Mouse (Mus musculus): ENCODE measurements around the gene Shkbp1.

Shkbp1 gene

GRCm38 (mm10) chr7:27355745-27356240 lies at the start of gene Shkbp1:
Gene Shkbp1, minus strand, starts transcription at chr7:27356019.
- POLR2A ChIA-PET = interaction anchor here (0.5 to 8.6 kb wide), 69 partner anchors 9 to 1215 kb away, joined by 3 to 97 read pairs (median 4); partner anchors contain the start of genes BC024978 (in 2 of the 4), Sertad1 (in 2 of the 4), Snrpa (in 2 of the 4) and Coq8b (in 1 of the 4)

GRCm38 (mm10) chr7:27404203-27404942 lies 48.6 kb upstream of the Shkbp1 start:
- CTCF ChIA-PET = interaction anchor here (0.6 to 15.1 kb wide), 20 partner anchors 9 to 254 kb away, joined by 3 to 173 read pairs (median 3); partner anchors contain the start of genes Gm20479 (in 1 of the 4) and Shkbp1 (in 1 of the 4)
- POLR2A ChIA-PET = interaction anchor here in 3 of 4 experiments (0.7 to 3.7 kb wide), 22 partner anchors 9 to 122 kb away, joined by 3 to 19 read pairs (median 4); partner anchors contain the start of genes Shkbp1 (in 2 of the 3), Blvrb (in 1 of the 3) and Gm20479 (in 1 of the 3)

More at GRCm38 (mm10) chr7:27355745-27356240, at the start of gene Shkbp1:
- CTCF ChIA-PET = interaction anchor here (0.5 to 2.4 kb wide), 43 partner anchors 8 to 940 kb away, joined by 3 to 12 read pairs (median 4); partner anchors contain the start of gene Zfp60 (in 1 of the 4)

GRCm38 (mm10) chr7:27402675-27403074 lies 46.9 kb upstream of the Shkbp1 start:
- POLR2A ChIA-PET = interaction anchor here (0.5 to 3.7 kb wide), 47 partner anchors 9 to 576 kb away, joined by 3 to 20 read pairs (median 4); partner anchors contain the start of genes Shkbp1 (in 2 of the 4), Egln2 (in 1 of the 4), Gm20479 (in 1 of the 4) and Ltbp4 (in 1 of the 4)
- CTCF ChIA-PET = interaction anchor here (0.6 to 15.1 kb wide), 84 partner anchors 8 to 278 kb away, joined by 3 to 173 read pairs (median 4); partner anchors contain the start of genes Rab4b (in 2 of the 4), Shkbp1 (in 2 of the 4), Coq8b (in 1 of the 4) and Sertad1 (in 1 of the 4)

DNA sequence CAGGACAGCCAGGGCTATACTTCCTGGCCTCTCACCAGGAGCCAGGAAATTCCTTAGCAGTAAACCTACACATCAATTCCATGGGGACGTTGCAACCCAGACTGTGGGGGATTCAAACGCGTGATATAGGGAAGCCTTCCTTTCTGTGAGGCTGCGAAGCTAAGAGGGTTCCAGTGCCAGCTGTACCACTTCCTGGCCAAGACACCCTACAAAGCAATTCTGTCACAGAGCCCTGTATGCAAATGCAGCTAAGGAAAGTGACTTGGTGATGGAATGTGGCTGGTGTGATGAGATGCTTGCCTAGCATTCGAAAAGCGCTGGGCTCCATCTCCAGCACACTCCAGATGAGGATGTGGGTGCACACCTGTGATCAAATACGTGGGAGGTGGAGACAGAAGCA lies 44.7 kb upstream of the Shkbp1 start:
- ChIA-PET POLR2A (interaction anchor here in 2 of 4 experiments (0.5 to 8.7 kb wide), 14 partner anchors 9 to 187 kb away, joined by 3 to 45 read pairs (median 4); partner anchors contain the start of genes Gm20479 (in 1 of the 2) and Shkbp1 (in 1 of the 2)), CTCF (interaction anchor here in 3 of 4 experiments (0.7 to 15.1 kb wide), 10 partner anchors 8 to 190 kb away, joined by 3 to 173 read pairs (median 6); no protein-coding TSS in a partner anchor)

GRCm38 (mm10) chr7:27397048-27397949 lies 41.5 kb upstream of the Shkbp1 start:
- ChIA-PET CTCF (interaction anchor here (0.5 to 15.1 kb wide), 55 partner anchors 9 to 391 kb away, joined by 3 to 173 read pairs (median 4); partner anchors contain the start of genes Shkbp1 (in 3 of the 4) and Gm20479 (in 2 of the 4)), POLR2A (interaction anchor here in 3 of 4 experiments (0.5 to 8.7 kb wide), 52 partner anchors 8 to 291 kb away, joined by 3 to 65 read pairs (median 4); partner anchors contain the start of genes Gm20479 (in 2 of the 3), Sertad1 (in 2 of the 3), Shkbp1 (in 2 of the 3) and BC024978 (in 1 of the 3))

GRCm38 (mm10) chr7:27396184-27397047 lies 40.6 kb upstream of the Shkbp1 start:
- CTCF ChIA-PET = interaction anchor here (0.5 to 15.1 kb wide), 51 partner anchors 8 to 293 kb away, joined by 3 to 173 read pairs (median 5); partner anchors contain the start of genes Shkbp1 (in 3 of the 4), Gm20479 (in 2 of the 4) and Zfp607b (in 1 of the 4)

DNA sequence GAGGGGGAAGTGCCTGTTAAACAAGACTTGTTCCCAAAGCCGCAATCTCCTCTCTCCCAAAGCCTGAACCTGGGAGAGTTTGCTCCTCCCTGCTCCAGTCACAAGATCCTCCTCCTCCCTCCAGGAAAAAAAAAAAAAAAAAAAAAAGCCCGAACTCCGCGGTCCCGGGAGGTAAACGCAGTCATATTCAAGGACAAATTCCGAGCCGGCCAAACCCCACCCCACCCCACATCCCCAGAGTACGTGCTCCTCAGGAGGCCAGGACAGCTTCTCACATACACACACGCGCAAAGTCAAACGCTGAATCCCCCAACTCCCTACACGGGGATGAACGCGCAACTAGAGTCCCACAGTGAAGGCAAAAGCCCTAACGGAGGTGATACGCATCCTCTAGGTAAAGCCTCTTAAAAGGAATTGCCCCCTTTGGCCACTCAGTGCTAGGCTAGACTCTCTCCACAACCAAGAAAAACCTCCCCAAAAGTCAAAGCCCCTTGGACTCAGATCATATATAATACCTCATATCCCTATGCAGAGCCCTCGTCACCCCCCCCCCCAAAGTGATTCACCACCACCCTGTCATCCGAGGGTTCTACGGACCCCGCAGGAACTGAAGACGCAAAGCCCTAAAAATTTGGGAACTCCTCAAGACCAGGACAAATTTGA lies 39.8 kb upstream of the Shkbp1 start:
- POLR2A ChIA-PET = interaction anchor here (0.6 to 8.7 kb wide), 63 partner anchors 8 to 614 kb away, joined by 3 to 65 read pairs (median 5); partner anchors contain the start of genes Sertad1 (in 2 of the 4), Shkbp1 (in 2 of the 4), Snrpa (in 2 of the 4) and BC024978 (in 1 of the 4)
- CTCF ChIA-PET = interaction anchor here (0.5 to 15.1 kb wide), 40 partner anchors 9 to 293 kb away, joined by 3 to 173 read pairs (median 5); partner anchors contain the start of genes Shkbp1 (in 1 of the 4) and Zfp607b (in 1 of the 4)

More at GRCm38 (mm10) chr7:27396184-27397047, 40.6 kb upstream of the Shkbp1 start:
- POLR2A ChIA-PET = interaction anchor here (0.5 to 8.7 kb wide), 59 partner anchors 7 to 611 kb away, joined by 3 to 65 read pairs (median 5); partner anchors contain the start of genes Sertad1 (in 2 of the 4), Shkbp1 (in 2 of the 4), Snrpa (in 2 of the 4) and BC024978 (in 1 of the 4)

- ChIA-PET POLR2A (interaction anchor here in 3 of 4 experiments (0.6 to 2.1 kb wide), 8 partner anchors 20 to 300 kb away, joined by 3 to 8 read pairs (median 3); partner anchors contain the start of gene Rab4b (in 1 of the 3)), CTCF (interaction anchor here in 3 of 4 experiments (0.6 to 1.5 kb wide), 10 partner anchors 8 to 959 kb away, joined by 3 to 12 read pairs (median 4); partner anchors contain the start of genes Rps16 (in 1 of the 3) and Sertad3 (in 1 of the 3))
Observed at GRCm38 (mm10) chr7:27391416-27391815, 35.6 kb upstream of the Shkbp1 start.

DNA sequence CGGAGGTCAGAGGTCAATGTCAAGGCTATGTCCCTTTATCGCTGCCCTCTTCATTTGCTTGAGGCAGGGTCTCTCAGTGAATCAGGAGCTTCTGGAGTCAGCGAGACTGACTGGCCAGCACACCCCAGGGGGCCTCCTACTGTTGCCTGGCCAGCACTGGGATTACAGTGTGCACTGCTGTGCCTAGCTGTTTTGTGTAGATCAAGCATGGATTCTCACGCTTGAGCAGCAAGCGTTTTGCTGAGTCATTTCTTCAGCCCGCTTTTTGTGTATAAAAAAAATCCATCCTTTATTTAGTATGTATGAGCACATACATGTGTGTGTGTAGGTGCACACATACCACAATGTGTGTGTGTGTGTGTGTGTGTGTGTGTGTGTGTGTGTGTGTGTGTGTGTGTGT lies 33.4 kb upstream of the Shkbp1 start:
- CTCF ChIA-PET = interaction anchor here in 2 of 4 experiments (0.7 to 1.5 kb wide), 4 partner anchors 9 to 82 kb away, joined by 4 to 8 read pairs (median 6); no protein-coding TSS in a partner anchor
- POLR2A ChIA-PET = interaction anchor here in 2 of 4 experiments (0.8 to 1.3 kb wide), 5 partner anchors 8 to 57 kb away, joined by 3 to 5 read pairs (median 3); no protein-coding TSS in a partner anchor

DNA sequence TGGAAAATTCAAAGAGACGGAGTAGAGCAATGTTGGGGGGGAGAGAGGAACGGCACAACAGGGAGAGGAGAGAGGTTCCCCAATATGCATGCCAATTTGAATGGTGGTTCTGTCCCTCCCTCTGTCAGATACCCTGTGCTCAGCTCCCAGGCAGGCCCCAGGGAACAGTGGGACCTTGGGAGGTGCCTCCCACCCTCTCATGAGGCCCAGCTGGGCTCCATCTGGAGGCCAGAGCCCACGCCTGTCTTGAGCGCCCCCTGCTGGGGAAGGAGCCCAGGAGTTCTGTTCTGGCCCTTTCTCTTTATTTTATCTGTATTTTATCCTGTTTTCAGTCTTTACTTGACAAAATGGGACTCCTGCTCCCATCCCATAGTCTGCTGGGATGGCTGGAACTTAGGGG lies 28.9 kb upstream of the Shkbp1 start:
- ChIA-PET CTCF (interaction anchor here (0.5 to 6.5 kb wide), 48 partner anchors 9 to 152 kb away, joined by 3 to 51 read pairs (median 4); partner anchors contain the start of genes Shkbp1 (in 2 of the 4), Coq8b (in 1 of the 4) and Sertad1 (in 1 of the 4)), POLR2A (interaction anchor here in 3 of 4 experiments (0.5 to 6.9 kb wide), 25 partner anchors 9 to 819 kb away, joined by 3 to 74 read pairs (median 5); partner anchors contain the start of gene Shkbp1 (in 1 of the 3))

- CTCF ChIA-PET = interaction anchor here (0.5 to 6.5 kb wide), 53 partner anchors 8 to 151 kb away, joined by 3 to 51 read pairs (median 5); partner anchors contain the start of genes Shkbp1 (in 2 of the 4), Coq8b (in 1 of the 4) and Sertad1 (in 1 of the 4)
- POLR2A ChIA-PET = interaction anchor here in 3 of 4 experiments (0.8 to 6.9 kb wide), 34 partner anchors 9 to 819 kb away, joined by 3 to 74 read pairs (median 4); partner anchors contain the start of genes Shkbp1 (in 2 of the 3), Itpkc (in 1 of the 3) and Sertad1 (in 1 of the 3)
Observed at GRCm38 (mm10) chr7:27384134-27384533, 28.3 kb upstream of the Shkbp1 start.

- POLR2A ChIA-PET = interaction anchor here (0.5 to 6.9 kb wide), 41 partner anchors 11 to 155 kb away, joined by 3 to 74 read pairs (median 4); partner anchors contain the start of genes Shkbp1 (in 2 of the 4), Itpkc (in 1 of the 4), Numbl (in 1 of the 4) and Sertad1 (in 1 of the 4)
- CTCF ChIA-PET = interaction anchor here (0.5 to 6.5 kb wide), 31 partner anchors 8 to 967 kb away, joined by 3 to 51 read pairs (median 5); partner anchors contain the start of genes Ltbp4 (in 1 of the 4), Rps16 (in 1 of the 4) and Shkbp1 (in 1 of the 4)
Observed at GRCm38 (mm10) chr7:27383233-27383632, 27.4 kb upstream of the Shkbp1 start.

DNA sequence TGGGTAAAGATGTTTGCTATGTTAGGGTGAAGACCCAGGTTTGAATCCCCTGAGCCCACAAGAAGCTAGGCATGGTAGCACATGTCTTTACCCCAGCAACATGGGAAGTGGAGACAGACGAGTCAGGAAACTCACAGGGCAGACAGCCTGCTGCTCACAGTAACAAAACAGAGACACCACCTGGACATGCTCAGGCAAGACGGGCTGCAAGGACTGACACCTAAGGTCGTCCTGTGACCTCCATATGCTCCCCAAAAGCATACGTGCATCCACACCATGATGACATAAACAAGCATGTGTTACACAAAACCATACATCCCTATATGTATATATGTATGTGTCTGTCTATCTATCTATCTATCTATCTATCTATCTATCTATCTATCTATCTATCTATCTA lies 25.7 kb upstream of the Shkbp1 start:
- ChIA-PET POLR2A (interaction anchor here (0.5 to 6.9 kb wide), 38 partner anchors 9 to 215 kb away, joined by 3 to 74 read pairs (median 4); partner anchors contain the start of genes Shkbp1 (in 2 of the 4) and Coq8b (in 1 of the 4)), CTCF (interaction anchor here (0.7 to 6.5 kb wide), 17 partner anchors 14 to 788 kb away, joined by 3 to 51 read pairs (median 6); partner anchors contain the start of genes Fbl (in 1 of the 4) and Shkbp1 (in 1 of the 4))

- POLR2A ChIA-PET = interaction anchor here (0.5 to 6.9 kb wide), 42 partner anchors 9 to 1197 kb away, joined by 3 to 74 read pairs (median 4); partner anchors contain the start of genes Coq8b (in 1 of the 4), Gm20479 (in 1 of the 4) and Shkbp1 (in 1 of the 4)
Observed at GRCm38 (mm10) chr7:27381009-27381408, 25.2 kb upstream of the Shkbp1 start.

More at GRCm38 (mm10) chr7:27381009-27381408, 25.2 kb upstream of the Shkbp1 start:
- CTCF ChIA-PET = interaction anchor here (0.6 to 6.5 kb wide), 21 partner anchors 14 to 789 kb away, joined by 3 to 51 read pairs (median 5); partner anchors contain the start of genes Fbl (in 1 of the 4), Rab4b (in 1 of the 4), Sertad1 (in 1 of the 4) and Shkbp1 (in 1 of the 4)
